Mouse (Mus musculus): ENCODE measurements around the gene Tln1. TPM values are rescaled to one million over a fixed set of nuclear protein-coding genes. Genes with fewer than 3 reads are reported as not detected.
A peak's percentile ranks its signal among the peaks of the same experiment; 100 is the strongest.

Gene Tln1
- total and polyA plus RNA-seq, 3 experiments = 22.3 to 59.3 (median 50.1) TPM

DNA sequence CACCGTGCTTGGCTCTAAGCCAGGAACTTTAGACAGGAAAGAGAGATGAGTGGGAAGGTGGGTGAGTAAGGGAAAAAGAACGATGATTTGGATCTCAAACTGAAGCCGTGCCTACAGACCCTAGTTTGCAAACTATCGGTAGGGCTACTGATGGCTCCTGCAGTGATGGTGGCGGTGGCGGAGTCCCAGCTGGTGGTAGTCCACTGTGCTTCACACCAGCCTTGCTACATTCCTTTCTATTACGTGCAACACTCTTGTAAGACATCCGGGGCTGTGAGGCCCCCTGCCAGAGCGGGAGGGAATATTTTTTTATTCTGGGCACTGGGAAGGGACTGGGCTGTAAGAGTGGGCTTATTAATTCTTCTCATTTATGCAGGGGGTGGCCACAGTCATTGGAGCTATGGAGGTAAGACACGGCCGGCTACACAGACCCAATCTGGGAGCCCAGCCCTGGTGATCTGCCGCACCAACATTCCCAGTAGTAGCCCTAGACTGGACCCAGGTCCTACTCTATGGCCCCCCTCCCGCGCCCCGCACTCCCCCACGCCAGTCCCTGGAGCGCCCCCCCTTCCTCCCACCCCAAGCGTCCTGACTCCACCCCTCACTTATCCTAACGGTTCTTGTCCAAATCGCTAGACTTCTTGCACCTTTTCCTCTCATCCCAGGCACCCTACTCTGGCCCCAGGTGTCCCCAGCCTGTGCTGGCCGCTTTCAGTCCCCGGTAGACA lies 54.4 kb downstream of the Tln1 start:
- no peaks in the 10 kb centered on the region for H3K79me2 ChIP-seq (replicated peaks; ENCODE audit: control insufficient read depth, extremely low read depth, insufficient read depth, poor library complexity, severe bottlenecking)
- dilution Hi-C loops (cut with MboI; ENCODE audit: extremely low pct_ligation_motif_present, extremely low pct_unique_long_range_greater_than_20kb, low sequenced_read_pairs) = no loop called here
- DNase-seq (ENCODE audit: extremely low read depth) = no peak
- H3K9ac ChIP-seq (ENCODE audit: insufficient read depth, low read depth) = no peak overlapping the region
- no peaks in the 10 kb centered on the region for H3K9me3 ChIP-seq (replicated peaks; ENCODE audit: low read length)
- in situ Hi-C loops (cut with MboI; ENCODE audit: low pct_ligation_motif_present, low pct_unique_long_range_greater_than_20kb, low sequenced_read_pairs) = no loop called here
- H3K27me3 ChIP-seq (replicated peaks) = peaks cover 88% of the 10 kb centered on the region
- no peak overlapping the region for H3K4me3 ChIP-seq (replicated peaks in 1 of 3; ENCODE audit: low read depth in 2 of 3, low read length in 2 of 3, poor library complexity in 1 of 3)
- no peaks in the 10 kb centered on the region for H3K4me1 ChIP-seq (ENCODE audit: control insufficient read depth in 1 of 2, insufficient read depth in 2 of 2)
- peak overlapping the region; percentile 18; the same call in 1 of the 2 replicates for H3K4me2 ChIP-seq (ENCODE audit: insufficient read depth, low read depth, poor library complexity, severe bottlenecking)
- no peak overlapping the region for H3K27ac ChIP-seq (ENCODE audit: insufficient read depth, low read depth)
- TF ChIP-seq ZC3H11A (IDR thresholded peaks at IDR 0.05; ENCODE audit: low read depth, low read length) (no peak), CHD2 (IDR thresholded peaks at IDR 0.05; ENCODE audit: low read length) (no peak), ELF1 (IDR thresholded peaks at IDR 0.05; ENCODE audit: low read depth, low read length) (no peak), ETS1 (conservative IDR thresholded peaks at IDR 0.05; ENCODE audit: low read depth, low read length) (no peak), POLR2AphosphoS2 (IDR thresholded peaks at IDR 0.05; ENCODE audit: low read depth, low read length) (no peak), SIN3A (IDR thresholded peaks at IDR 0.05; ENCODE audit: low read length) (no peak), MXI1 (IDR thresholded peaks at IDR 0.05; ENCODE audit: low read depth, low read length) (no peak), NELFE (IDR thresholded peaks at IDR 0.05; ENCODE audit: low read depth, low read length) (no peak), EP300 (IDR thresholded peaks at IDR 0.05; ENCODE audit: low read length) (no peak), ZMIZ1 (IDR thresholded peaks at IDR 0.05; ENCODE audit: low read depth, low read length) (no peak), KAT2A (IDR thresholded peaks at IDR 0.05; ENCODE audit: insufficient replicate concordance, low read length) (no peak), RCOR1 (conservative IDR thresholded peaks at IDR 0.05; ENCODE audit: low read depth, low read length) (no peak)
- H3K36me3 ChIP-seq (replicated peaks in 1 of 2; ENCODE audit: control insufficient read depth in 1 of 2, insufficient read depth in 1 of 2, low read length in 1 of 2) = no peaks in the 10 kb centered on the region

DNA sequence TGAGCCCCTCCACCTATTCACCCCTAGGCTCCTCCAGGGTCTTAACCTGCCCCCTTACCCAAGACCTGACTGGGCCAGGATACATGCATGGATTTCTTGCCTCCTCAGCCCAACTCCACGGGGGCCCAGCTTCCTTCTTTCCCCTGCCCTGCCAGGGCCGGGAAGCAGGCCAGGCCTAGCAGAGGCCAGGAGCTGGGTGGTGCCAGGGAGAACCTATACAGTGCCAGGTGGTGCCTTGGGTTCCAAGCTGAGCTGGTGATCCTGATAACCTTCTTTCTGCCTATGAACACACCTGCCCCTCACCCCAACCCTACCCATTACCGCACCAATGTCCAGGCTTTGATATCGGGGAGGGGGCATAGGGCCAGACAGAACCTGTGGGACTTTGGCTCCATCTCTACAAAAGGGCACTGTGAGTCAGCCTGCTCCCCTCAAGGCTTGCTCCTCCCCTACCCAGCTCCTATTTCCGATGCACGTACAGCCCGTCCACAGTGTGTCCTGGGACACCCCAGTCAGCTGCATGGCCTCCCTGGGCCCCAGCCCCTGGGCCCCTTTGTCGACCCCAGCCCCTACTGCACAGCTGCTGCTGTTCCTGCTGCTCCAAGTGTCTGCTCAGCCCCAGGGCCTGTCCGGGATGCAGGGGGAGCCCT lies 55.8 kb downstream of the Tln1 start, which contains the start of gene Car9:
TSS of gene Car9 (plus strand) at position 431 of the 650 bp plus-strand sequence.
- Histone ChIP-seq H3K4me3 (replicated peaks in 1 of 3; ENCODE audit: low read depth in 2 of 3, low read length in 2 of 3, poor library complexity in 1 of 3) (no peak within 1 kb of the TSS), H3K9me3 (replicated peaks; ENCODE audit: low read length) (no peaks in the 10 kb centered on the region), H3K4me2 (ENCODE audit: insufficient read depth, low read depth, poor library complexity, severe bottlenecking) (no peak within 1 kb of the TSS), H3K27me3 (replicated peaks) (peaks cover 88% of the 10 kb centered on the region), H3K4me1 (ENCODE audit: control insufficient read depth in 1 of 2, insufficient read depth in 2 of 2) (no peaks in the 10 kb centered on the region), H3K9ac (ENCODE audit: insufficient read depth, low read depth) (no peak within 1 kb of the TSS), H3K27ac (ENCODE audit: insufficient read depth, low read depth) (no peak within 1 kb of the TSS), H3K79me2 (replicated peaks; ENCODE audit: control insufficient read depth, extremely low read depth, insufficient read depth, poor library complexity, severe bottlenecking) (no peaks in the 10 kb centered on the region), H3K36me3 (replicated peaks in 1 of 2; ENCODE audit: control insufficient read depth in 1 of 2, insufficient read depth in 1 of 2, low read length in 1 of 2) (no peaks in the 10 kb centered on the region)
- TF ChIP-seq IRF4 (IDR thresholded peaks at IDR 0.05; ENCODE audit: low read depth, low read length) (no peak), BHLHE40 (IDR thresholded peaks at IDR 0.05; ENCODE audit: low read depth, low read length) (no peak), ZNF384 (IDR thresholded peaks at IDR 0.05; ENCODE audit: low read depth, low read length) (no peak), TBP (conservative IDR thresholded peaks at IDR 0.05; ENCODE audit: low read depth, low read length) (no peak), JUND (conservative IDR thresholded peaks at IDR 0.05; ENCODE audit: low read depth, low read length) (no peak), CTCF (conservative IDR thresholded peaks at IDR 0.05 in 1 of 2, IDR thresholded peaks at IDR 0.05 in 1 of 2; ENCODE audit: low read depth in 2 of 2, low read length in 2 of 2) (no peak), SMC3 (IDR thresholded peaks at IDR 0.05; ENCODE audit: low read depth, low read length) (no peak), PAX5 (IDR thresholded peaks at IDR 0.05; ENCODE audit: low read length) (no peak), MAZ (IDR thresholded peaks at IDR 0.05; ENCODE audit: low read depth, low read length) (no peak), ZC3H11A (IDR thresholded peaks at IDR 0.05; ENCODE audit: low read depth, low read length) (no peak), ZMIZ1 (IDR thresholded peaks at IDR 0.05; ENCODE audit: low read depth, low read length) (no peak), ELF1 (IDR thresholded peaks at IDR 0.05; ENCODE audit: low read depth, low read length) (no peak), E2F4 (IDR thresholded peaks at IDR 0.05; ENCODE audit: insufficient replicate concordance, low read depth, low read length) (no peak), USF2 (conservative IDR thresholded peaks at IDR 0.05; ENCODE audit: low read depth, low read length) (no peak)
- dilution Hi-C loops (cut with MboI; ENCODE audit: extremely low pct_ligation_motif_present, extremely low pct_unique_long_range_greater_than_20kb, low sequenced_read_pairs) = no loop called here
- DNase-seq (ENCODE audit: extremely low read depth) = no peak
- in situ Hi-C loops (cut with MboI; ENCODE audit: low pct_ligation_motif_present, low pct_unique_long_range_greater_than_20kb, low sequenced_read_pairs) = no loop called here
